Comparison of ENCODE assay signal across 8 mouse cellular contexts in genomic region chr15:99817343-99818235, GRCm38 (mm10). TPM values are rescaled to one million over a fixed set of nuclear protein-coding genes. Genes with fewer than 3 reads are reported as not detected.
DNase-seq lines count a peak whose midpoint lies in the region; ATAC-seq and TF ChIP-seq lines count a peak whose summit lies in the region.

No protein-coding gene starts in this region.

- no peak for ATAC-seq in neural tube, embryonic 11.5 days (ENCODE audit: insufficient read depth, low FRiP score, low TSS enrichment)

- peaks cover 44% of the 10 kb centered on the region for H3K4me1 ChIP-seq in embryonic facial prominence, embryonic 10.5 days
- peaks cover 10% of the 10 kb centered on the region; the same call in 1 of the 2 replicates for H3K4me1 ChIP-seq in neural tube, embryonic 11.5 days (ENCODE audit: control insufficient read depth, insufficient read depth, low read length)

- no peak for DNase-seq in left cerebral cortex, adult 2 months (ENCODE audit: extremely low spot score in 1 of 2, low spot score in 2 of 2)
- no peak for DNase-seq in left cerebral cortex, postnatal 25 days (ENCODE audit: low spot score in 2 of 2)
- DNase-seq in embryonic facial prominence, embryonic 10.5 days (ENCODE audit: low spot score): peak; percentile 62
- peak; percentile 42 for DNase-seq in hindlimb bud, embryonic 11.5 days (ENCODE audit: extremely low spot score, low read depth, low spot score)
- DNase-seq in neural tube, embryonic 11.5 days (ENCODE audit: low spot score): no peak
- DNase-seq in thymus, postnatal 4 days: no peak
- no peak for DNase-seq in frontal cortex, postnatal 25 days (ENCODE audit: low spot score in 2 of 2)
- DNase-seq in urinary bladder, postnatal 4 days (ENCODE audit: low spot score in 2 of 2): no peak

- peak overlapping the region; percentile 36; the same call in 1 of the 2 replicates for H3K4me3 ChIP-seq in left cerebral cortex, adult 2 months
- peak overlapping the region; percentile 65 for H3K4me3 ChIP-seq in embryonic facial prominence, embryonic 10.5 days
- peak overlapping the region; percentile 28 for H3K4me3 ChIP-seq in neural tube, embryonic 11.5 days (ENCODE audit: low read depth, low read length)

- peaks cover 12% of the 10 kb centered on the region; the same call in 1 of the 2 replicates for H3K9me3 ChIP-seq in embryonic facial prominence, embryonic 10.5 days
- no peaks in the 10 kb centered on the region for H3K9me3 ChIP-seq in neural tube, embryonic 11.5 days (ENCODE audit: control insufficient read depth, low read length)

- H3K27ac ChIP-seq in left cerebral cortex, adult 2 months: peak overlapping the region; percentile 72; the same call in 1 of the 2 replicates
- H3K27ac ChIP-seq in embryonic facial prominence, embryonic 10.5 days (replicated peaks): peak overlapping the region; percentile 96
- peak overlapping the region; percentile 68 for H3K27ac ChIP-seq in neural tube, embryonic 11.5 days (ENCODE audit: low read depth, low read length)

- no peaks in the 10 kb centered on the region for H3K27me3 ChIP-seq in embryonic facial prominence, embryonic 10.5 days (replicated peaks; ENCODE audit: low read depth, poor library complexity, severe bottlenecking)
- H3K27me3 ChIP-seq in neural tube, embryonic 11.5 days (ENCODE audit: control insufficient read depth, insufficient read depth, low read length): no peaks in the 10 kb centered on the region

- intact Hi-C loops in left cerebral cortex, adult 2 months (cut with DNase I): no loop called here
- intact Hi-C loops in left cerebral cortex, postnatal 25 days (cut with DNase I): no loop called here

- no peak for TF ChIP-seq CTCF in left cerebral cortex, adult 2 months (IDR thresholded peaks at IDR 0.05)

- no peak overlapping the region for H3K9ac ChIP-seq in neural tube, embryonic 11.5 days (ENCODE audit: low read length)

- peak overlapping the region; percentile 45 for H3K4me2 ChIP-seq in neural tube, embryonic 11.5 days (ENCODE audit: low read depth)

- peaks cover 38% of the 10 kb centered on the region for H3K36me3 ChIP-seq in embryonic facial prominence, embryonic 10.5 days (replicated peaks)
- no peaks in the 10 kb centered on the region; the same call in 1 of the 2 replicates for H3K36me3 ChIP-seq in neural tube, embryonic 11.5 days (ENCODE audit: control insufficient read depth, insufficient read depth, low read length)

- 14% methylated on average over 8 of the region's 8 CpGs for WGBS in embryonic facial prominence, embryonic 10.5 days
- WGBS in neural tube, embryonic 11.5 days: 19% methylated on average over 8 of the region's 8 CpGs

RNA-seq across cellular contexts. Expression of gene Cers5, which starts 44.9 kb away (rescaled TPM):
- 10 to 100 TPM; 32.3 to 34.7 TPM for total RNA-seq in left cerebral cortex, adult 2 months (2021)
- total RNA-seq in left cerebral cortex, postnatal 25 days (2021): 10 to 100 TPM; 38.8 to 39.6 TPM
- polyA plus RNA-seq in embryonic facial prominence, embryonic 10.5 days (2016; fragmentation: Nextera tagmentation; extraction: Ambion mirVana): 60.2 and 63.8 TPM in 2 replicates
- 65.1 and 69.7 TPM in 2 replicates for polyA plus RNA-seq in neural tube, embryonic 11.5 days (2014; fragmentation: Nextera tagmentation; extraction: Ambion mirVana)

RNA-seq across cellular contexts. Expression of gene Lima1, which starts 57.7 kb away (rescaled TPM):
- 10 to 100 TPM in 1 of 2 experiments, 1 to 10 TPM in 1; 9.9 to 11.0 TPM for total RNA-seq in left cerebral cortex, adult 2 months (2021)
- total RNA-seq in left cerebral cortex, postnatal 25 days (2021): 1 to 10 TPM; 9.1 to 9.3 TPM
- 62.3 and 65.4 TPM in 2 replicates for polyA plus RNA-seq in embryonic facial prominence, embryonic 10.5 days (2016; fragmentation: Nextera tagmentation; extraction: Ambion mirVana)
- 33.1 and 40.0 TPM in 2 replicates for polyA plus RNA-seq in neural tube, embryonic 11.5 days (2014; fragmentation: Nextera tagmentation; extraction: Ambion mirVana)

Comparison
In these comparisons a context has a peak if more than half of its experiments do, and no peak if none do; other contexts are left out.
1. DNase-seq: peak in embryonic facial prominence, embryonic 10.5 days (single experiment) and hindlimb bud, embryonic 11.5 days (single experiment); none in left cerebral cortex, adult 2 months (0 of 2), left cerebral cortex, postnatal 25 days (0 of 2), neural tube, embryonic 11.5 days (single experiment), thymus, postnatal 4 days (single experiment), frontal cortex, postnatal 25 days (0 of 2) and urinary bladder, postnatal 4 days (0 of 2).
2. Peak in every context shown above with its lines, with median percentiles within 50 percentile points of each other: H3K27ac ChIP-seq and H3K4me3 ChIP-seq.